Mouse (Mus musculus) CD4-positive, CD25-positive, alpha-beta regulatory T cell, adult 4 months (primary cell): ENCODE results near the gene Zfhx2. TPM values are rescaled to one million over a fixed set of nuclear protein-coding genes. Genes with fewer than 3 reads are reported as not detected.

Source experiments
- ATAC-seq: one replicate; pipeline ENCODE4 v1.8.0; 2017
- polyA plus RNA-seq, 2 experiments: library from polyadenylated mRNA; unstranded; fragments of 100-300 nt; shearing (Covaris generic); gene quantifications; one replicate each; pipeline ENCODE4 v1.2.1; 2017

Gene Zfhx2
- polyA plus RNA-seq = 1 to 10 TPM; 4.2 to 4.6 TPM

DNA sequence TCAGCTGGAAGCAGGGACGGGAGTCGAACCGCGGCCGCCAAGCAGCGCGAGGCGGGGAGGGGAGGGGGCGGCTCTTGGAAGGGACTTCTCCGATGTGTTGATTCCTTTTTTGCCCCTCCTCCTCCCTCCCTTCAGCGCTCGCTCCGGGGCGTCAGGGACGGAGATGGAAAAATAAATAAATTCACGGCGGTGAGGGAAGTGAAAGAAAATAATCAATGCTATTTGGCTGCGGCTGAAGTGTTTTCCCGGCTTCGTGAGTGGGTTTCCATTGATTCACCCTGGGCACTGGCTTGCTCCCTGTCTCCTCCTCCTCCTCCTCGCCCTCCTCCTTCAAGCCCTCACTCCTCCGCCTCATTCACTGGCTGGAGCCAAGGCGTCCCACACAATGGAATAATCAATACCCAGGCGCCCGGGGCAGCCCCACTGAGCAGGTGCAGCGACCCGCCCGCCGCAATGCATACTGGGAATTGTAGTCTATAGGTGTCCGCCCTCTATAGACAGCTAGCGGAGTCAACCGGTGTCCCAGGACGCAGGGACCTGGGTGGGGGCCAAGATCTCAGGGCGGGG lies at the start of gene Zfhx2:
TSS of gene Zfhx2 (minus strand) at position 314 of the 567 bp plus-strand sequence.
- peak; percentile 92 for ATAC-seq

DNA sequence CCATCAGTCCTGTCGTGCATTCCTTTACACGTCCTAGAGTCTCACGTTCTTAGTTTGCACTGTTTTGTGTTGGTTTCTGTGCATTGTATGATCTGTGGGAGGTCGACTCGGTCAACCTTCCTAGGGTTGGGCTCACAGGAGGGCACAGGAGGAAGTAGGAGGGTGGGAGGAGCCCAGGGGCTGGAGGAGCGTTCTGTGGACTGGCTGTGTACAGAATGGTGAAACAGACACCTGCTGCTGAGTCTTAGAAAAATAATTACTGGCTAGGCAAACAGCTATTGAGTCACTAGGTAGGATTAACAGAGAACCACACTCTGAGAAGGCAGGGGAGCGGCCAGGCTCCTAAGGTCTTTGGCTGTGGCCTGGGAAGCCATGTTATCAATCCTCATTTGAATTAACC lies 47.2 kb upstream of the Zfhx2 start:
- no peak for ATAC-seq

DNA sequence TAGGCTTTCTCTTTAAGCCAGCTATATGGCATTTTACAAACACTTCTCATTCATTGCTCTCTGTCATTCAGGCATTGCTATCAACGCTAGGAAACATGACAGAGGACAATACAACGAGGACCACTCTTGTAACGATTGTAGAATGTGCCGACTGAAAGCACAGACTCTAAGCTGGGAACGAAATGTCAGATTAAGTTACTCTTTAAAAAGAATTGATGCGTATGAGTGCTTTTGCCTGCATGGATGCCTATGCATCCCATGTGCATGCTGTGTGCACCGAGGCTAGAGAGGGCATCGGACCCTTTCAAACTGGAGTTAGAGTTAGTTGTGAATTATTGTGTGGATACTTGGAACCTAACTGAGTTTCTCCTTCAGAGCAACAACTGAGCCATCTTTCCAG lies 43.6 kb upstream of the Zfhx2 start:
- no peak for ATAC-seq

DNA sequence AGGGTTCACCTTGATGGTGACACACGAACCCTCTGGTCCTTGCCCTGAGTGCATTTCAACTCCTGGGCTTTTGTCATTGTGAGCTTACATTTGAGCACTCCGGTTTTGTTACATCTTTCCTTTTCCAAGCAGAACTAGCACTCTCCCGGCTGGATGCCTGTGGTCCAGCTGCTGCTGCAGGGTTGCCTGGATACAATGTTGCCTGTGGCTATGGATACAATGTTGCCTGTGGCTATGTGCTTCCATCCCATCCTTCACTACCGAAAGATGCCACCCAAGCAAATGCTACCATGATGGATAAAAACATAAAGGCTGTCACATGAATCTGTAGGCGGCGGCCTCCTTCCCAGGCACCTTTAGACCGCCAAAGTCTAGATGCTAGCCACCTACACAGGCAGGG lies 34.4 kb upstream of the Zfhx2 start:
- no peak for ATAC-seq

DNA sequence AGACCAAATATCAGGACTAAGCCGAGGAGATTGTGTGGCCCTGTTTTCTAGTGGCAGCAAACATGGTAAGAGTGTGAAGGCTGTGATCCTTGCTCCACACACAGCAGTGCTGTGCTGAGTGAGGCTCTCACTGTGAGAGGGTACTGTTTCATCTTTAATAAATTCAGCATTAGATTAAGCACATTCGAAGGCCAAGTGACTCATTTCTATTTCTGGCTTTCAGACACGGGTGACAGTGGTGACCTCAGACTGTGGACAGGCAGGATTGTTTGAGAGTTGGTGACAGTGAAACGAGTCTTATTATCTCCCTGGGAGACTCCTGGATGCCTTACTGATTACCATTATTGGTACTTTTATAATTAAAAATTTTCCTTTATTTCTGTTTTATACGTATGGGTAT lies 33.6 kb upstream of the Zfhx2 start:
- no peak for ATAC-seq

DNA sequence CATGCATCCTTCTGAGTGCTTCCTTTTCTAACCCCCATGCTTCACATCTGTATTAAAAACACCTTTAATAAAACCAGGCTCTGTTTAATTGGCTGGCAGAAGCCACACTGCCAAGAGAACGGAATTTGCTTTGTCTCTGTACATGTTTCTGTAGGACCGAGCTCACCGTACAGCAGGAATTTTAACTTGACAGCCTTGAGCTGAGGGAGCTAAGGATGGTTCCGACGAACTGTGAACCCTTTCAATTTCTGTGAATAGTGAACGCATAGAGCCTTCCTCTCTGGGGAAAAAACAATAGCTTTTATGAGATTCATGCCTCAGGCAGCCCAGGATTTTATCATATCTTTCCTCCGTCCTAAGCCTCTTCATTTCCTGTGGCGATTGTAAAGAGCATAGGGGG lies 30.2 kb upstream of the Zfhx2 start:
- ATAC-seq = no peak

DNA sequence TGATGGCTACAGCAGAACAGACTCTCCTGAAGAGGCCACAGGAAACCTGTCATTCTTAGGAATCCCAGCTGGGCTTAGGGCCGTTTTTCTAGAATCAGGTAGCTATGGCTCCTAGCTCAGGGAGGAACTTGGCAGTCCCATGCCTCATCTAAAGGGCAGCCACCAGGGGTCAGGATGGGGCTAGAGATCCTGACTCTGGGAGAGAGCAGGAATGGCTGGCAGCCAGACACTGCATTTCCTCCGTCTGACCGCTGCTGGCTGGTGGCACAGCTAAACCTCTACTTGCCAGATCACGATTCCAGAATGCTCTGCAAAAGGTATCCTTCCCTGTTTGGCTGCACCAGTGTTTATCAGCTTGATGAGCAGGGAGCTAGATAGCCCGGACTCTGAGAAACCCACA lies 29.8 kb upstream of the Zfhx2 start:
- no peak for ATAC-seq

DNA sequence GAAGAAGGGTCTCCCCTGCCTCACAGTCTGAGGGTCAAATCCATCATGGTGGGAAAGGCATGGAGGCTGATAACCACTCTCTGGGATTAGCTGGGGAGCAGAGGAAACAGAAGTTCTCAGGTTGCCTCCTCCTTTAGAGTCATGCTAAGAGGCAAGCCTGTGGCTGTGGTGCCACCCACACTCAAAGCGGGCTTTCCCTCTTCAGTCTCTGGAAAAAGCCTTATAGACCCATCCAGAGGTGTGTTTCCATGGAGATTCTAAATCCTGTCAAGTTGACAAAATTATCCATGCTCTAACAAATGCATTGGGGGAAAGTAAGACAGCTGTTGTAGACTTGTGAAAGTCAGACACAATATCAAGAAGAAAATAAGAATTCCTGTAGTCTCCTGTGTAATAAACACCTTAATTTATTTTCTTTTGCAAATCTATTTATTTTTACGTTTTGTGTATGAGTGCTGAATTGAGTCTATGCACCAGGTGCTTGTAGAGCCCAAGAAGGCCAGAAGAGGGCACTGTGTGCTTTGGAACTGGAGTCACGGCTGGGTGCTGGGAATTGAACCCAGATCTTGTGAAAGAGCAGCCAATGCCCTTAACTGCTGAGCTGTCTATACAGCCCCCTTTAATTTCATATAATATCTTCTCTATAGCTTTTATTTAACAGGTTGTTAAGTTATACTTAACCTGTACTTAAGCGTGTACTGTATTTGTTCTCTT lies 27.5 kb upstream of the Zfhx2 start:
- ATAC-seq = no peak

DNA sequence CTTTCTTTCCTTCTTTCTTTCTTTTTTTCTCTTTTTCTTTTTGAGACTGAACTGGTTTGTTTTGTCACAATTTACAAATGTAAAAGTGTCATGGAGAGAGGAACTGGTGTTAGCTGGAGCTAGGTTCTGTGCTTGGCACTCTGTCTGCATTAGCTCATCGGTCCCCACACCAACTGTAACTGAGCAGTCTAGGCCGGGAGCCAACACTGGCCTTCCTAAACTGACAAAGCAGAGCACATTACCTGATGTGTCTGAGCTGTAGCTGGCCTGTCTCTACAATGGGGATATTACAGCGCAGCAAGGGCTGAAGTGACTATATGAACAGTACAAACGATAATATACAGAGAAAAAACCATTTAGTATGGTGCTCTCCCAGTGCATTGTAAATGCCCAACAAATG lies 26.7 kb upstream of the Zfhx2 start:
- no peak for ATAC-seq

DNA sequence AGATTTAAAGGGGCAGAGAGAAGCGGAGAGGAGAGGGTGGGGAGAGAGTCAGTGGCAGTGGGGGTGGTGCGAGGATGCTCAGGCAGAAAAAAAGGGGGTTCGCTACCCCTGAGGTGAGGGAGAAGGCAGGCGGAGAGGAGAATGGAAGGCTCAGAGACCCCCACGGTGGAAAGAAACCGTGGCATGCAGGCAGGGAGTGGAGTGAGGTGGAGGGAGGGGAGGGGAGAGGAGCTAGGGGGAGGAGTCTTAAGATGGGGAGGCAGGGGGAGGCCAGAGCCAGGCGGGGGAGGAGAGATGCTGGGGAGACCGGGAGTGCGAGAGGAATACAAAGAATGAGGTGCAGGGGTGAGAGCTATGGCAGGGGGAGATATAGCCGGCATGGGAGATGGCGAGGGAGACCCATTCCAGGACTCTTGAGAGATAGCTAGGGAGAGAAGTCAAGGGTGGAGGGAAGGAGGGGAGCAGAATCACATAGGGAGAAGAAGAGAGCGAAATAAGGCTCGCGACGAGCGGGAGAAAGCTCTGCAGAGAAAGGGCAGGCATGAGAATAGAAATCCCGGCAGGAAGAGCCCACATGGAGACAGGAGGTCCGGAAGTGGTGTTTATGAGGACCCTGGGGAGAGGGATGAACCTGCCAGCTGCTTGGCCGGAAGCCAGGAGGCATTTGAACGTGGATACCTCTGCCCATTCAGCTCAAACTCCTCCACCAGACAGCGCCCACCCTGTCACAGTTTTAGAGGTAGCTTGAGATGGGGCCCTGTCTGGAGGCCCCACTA lies 24.5 kb upstream of the Zfhx2 start, which contains the start of gene Jph4:
TSS of gene Jph4 (minus strand) at position 511 of the 776 bp plus-strand sequence.
- ATAC-seq = no peak

DNA sequence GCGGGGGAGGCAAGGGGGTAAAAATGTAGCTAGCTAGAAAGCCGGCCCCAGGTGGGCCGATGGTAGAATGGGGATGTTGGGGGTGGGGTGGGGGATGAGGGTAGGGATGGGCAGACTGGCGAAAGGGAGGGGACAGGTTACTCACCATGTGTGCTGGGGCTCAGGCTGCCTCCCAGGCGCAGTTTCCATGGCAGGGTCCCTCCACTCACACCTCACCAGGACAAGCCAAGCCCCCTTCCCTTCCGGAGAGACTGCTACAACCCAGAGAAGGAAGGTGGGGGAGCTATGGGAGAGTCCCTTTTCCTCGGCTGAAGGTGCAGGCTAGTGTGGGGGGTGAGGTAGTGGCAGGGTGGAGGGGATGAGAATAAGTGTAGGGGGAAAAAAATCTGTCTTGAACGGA lies 23.7 kb upstream of the Zfhx2 start:
- ATAC-seq = no peak

DNA sequence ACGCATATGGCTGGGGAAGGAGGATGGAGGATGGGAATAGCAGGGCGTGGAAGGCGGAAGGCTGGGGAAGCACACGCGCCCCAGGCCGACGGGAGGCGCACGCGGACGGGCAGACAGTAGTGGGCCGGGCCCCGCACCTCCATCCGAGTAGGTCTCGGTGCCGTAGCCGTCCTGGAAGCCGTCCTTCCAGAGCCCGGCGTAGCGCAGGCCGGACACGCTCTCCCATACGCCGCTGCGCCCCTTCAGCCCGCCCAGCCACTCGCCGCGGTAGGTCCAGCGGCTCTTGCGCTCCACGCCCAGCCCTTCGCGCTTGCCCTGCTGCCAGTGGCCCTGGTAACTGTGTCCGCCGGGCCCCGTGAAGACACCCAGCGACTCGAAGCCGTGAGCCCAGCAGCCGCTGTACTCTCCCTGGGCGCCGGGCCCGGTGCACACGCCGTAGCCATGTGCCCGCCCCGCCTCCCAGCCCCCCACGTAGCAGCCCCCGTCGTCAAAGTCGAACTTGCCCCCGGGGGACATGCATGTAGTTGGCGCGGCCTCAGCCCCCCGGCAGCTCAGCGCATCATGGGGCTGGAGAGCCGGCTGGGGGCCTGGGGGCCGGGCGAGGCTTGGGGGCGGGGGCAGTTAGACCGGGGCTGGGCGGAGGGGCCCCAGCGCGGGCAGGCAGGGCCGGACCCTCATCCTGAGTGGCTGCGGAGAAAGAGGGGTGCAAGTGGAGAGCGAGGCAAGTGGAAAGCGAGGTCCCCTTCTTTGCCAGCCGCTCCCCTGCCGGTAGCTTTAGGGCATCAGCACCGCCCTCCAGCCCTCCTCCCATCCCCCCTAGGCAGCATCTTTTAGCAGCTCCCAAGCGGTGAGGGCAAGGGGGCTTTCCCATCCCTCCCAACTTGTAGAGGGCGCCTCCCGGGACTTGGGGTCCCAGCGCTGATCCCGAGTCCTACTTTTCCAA lies 22.9 kb upstream of the Zfhx2 start:
- ATAC-seq = peak; percentile 56

DNA sequence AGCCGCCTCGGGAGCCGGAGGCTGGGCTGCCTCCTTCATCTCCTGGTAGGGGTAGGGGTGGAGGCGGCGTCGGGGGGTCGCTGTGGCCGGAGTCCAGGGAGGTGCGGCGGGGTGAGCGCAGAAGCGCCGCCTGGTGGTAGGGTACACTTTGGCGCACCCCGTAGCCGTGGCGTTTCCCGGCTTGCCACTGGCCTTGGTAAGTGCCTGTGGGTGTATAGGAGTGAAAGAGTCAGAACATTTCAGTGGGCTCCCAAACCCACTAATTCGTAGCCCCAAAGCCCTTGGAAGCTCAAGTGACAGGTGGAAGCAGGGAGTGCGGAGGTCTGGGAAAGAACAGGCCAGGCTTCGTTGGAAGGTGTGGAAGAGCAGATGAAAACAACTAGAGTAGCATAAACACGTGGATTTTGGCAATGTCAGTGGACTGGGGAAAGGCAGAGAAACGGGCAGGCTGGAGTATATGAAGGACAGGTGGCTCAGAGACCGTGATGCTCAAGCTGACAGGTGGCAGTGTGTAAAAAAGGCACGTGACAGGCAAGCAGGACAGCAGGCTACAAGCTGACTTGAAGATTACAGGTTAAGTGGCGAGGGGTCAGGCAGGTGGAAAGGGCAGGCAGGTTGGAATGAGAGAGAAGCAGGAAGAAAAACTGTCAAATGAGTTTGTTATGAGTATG lies 22.0 kb upstream of the Zfhx2 start:
- peak; percentile 29 for ATAC-seq

DNA sequence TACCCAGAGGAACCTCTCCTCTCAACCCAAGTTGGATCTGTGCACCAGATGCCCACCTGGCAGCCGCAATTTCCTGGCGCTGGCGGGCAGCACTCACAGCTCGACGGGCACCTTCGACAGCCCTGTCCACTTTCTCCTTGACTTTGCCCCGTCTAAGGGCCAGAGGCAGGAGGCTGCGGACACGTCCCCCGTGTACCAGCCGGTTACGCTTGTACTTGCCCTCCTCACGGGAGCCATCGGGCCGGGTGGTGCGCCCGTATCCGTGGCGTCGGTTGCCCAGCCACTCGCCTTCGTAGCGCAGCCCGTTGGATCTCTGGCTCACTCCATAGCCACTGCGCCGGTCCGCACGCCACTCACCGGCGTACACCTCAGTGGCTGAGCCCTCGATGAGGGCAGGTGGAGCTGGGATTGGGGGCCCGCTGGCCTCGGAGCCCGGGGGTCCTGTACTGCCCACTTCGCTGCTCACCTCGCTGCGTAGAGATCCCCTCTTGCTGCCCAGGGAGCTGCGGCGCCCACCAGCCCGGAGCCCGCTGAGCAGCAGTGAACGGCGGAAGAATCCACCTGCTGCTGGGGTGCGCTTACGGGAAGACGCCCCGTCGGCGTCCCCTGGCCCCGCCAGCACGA lies 21.3 kb upstream of the Zfhx2 start:
- no peak for ATAC-seq

DNA sequence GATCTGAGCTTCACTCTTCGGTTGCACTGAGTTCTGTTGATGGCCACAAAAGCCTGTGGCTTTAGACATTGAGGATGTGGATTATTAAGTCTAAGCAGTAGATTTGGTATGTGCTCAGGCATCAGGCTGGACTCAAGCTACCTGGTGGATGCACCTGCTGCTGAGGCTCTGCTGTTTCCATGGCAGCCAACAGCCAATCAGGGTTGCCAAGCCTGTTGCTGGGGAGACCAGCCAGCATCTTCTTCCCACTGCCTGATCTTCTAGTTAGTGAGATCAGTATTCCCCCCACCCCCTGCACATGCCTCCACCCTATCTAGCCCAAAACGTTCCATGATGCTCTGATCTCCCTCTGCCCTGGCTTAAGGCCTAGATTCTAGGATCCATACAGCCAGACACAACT lies 19.6 kb upstream of the Zfhx2 start:
- ATAC-seq = no peak

DNA sequence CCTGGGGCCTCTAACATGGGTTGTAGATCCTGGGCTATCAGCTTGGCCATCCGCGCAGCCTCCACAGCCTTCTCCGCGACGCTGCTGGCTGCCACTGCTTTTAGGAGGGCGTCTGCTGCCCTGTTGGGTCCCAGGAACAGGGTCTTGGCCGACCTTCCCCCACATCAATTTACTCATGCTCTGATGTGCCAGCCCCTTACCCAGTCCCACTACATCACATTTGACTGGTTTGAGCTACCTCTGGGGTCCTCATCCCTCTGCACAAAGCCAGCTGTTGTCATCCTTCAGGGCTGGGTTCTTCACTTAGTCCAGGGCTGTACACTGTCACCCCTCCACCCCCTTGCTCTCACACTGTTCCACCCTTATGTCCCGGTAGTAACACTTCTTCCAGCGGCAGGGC lies 18.0 kb upstream of the Zfhx2 start:
- ATAC-seq = no peak

DNA sequence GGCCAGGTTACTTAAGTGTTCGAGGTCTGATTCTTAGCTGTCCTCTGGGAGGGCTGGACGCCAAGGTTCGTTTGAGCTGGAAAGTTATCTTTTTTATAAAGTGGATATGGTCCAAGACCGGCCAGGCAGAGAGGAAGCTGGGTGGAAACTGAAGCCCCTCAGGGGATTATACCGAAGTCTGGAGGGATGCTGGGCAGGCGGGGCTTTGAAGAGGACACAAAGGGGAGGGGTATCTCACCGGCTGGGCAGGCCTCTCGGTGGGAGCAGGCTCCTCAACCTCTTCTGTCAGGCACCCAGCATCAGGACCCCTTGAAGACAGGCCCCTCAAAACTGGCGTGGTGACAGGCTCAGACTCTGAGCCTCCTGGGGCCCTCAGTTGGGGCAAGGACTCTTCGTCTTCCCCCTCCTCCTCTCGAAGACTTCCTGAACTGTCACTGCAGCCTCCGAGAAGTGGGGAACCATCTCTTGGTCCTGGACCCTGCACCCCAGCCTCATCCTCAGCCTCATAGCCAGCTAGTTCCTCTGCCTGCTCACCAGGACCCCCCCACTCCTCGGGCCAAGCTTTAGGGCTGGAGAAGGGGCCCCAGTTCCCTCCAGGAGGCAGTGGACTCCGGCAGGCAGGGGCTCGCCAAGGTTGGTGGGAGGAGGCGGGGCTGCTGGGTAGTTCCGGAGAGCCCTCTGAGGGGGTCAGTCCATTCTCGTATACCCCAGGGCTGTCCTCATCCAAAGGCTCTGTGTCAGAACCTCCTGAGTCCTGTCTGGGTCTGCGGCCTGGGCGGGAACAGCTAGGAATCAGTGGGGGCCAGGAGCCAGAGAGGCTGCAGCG lies 17.1 kb upstream of the Zfhx2 start:
- no peak for ATAC-seq

DNA sequence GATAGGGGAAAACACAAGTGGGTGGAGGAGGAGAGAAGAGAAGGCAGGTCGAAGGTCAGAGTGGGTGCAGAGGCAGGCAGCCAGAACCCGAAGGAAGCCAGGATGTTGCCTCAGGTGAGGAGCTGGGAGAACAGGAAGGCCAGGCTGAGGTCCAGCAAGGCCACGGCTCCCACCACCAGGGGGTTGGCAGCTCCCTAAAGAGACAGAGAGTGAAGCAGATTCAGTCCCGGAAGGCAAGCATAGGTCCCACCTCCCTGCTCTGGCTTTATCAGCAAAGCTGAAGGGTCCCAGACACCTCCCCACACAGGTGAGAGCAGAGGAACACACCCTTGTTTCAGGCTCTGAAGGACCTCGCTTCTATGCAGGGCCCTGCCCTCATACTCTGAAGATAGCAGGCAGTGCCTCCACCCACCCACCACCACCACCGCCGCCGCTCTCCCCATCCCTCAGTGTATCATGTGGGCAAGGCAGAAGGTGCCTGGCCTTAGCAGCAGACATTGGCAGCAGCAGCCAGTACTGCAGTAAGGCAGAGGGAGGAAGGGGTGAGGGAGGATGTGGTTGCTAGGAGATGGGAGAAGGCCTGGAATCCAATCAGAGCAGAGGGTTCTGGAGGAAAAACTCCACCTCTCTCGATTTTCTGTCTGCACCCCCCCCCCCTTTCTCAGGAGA lies 16.2 kb upstream of the Zfhx2 start:
- no peak for ATAC-seq

DNA sequence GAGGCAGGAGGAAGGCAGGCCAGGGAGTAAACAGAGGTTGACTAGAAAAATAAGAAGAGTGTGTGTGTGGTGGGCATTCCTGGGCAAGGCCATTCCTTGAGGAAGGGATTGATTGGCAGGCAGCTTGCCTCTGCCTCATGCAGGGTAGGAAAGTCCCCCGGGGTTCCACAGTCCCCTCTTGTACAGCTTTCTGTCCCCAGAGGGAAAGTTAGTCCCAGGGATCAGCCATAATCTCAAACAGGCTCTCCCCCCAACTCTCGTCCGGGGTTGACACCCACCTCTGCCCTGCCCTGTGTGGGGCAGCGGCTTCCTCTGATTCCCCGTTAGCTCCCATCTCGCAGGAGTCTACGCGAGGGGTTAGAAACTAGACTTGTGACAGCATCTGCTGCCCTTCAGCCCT lies 14.9 kb upstream of the Zfhx2 start:
- no peak for ATAC-seq
